Mouse (Mus musculus): ENCODE results near the gene Fam49a. TPM values are rescaled to one million over a fixed set of nuclear protein-coding genes. Genes with fewer than 3 reads are reported as not detected.
"Not testable (repeated sequence)": the region's sequence is repeated elsewhere in the genome, so short reads cannot be mapped to it uniquely, and the experiment has no call there.

Gene Fam49a
- polyA plus RNA-seq, 1 experiment from 2014 or later, result 16.8 TPM

GRCm38 (mm10) chr12:12318140-12318734, 56.3 kb downstream of the Fam49a start:
- Histone ChIP-seq H3K4me2 (replicated peaks) (no peak overlapping the region), H3K27me3 (no peaks in the 10 kb centered on the region), H3K4me3 (no peak overlapping the region), H3K36me3 (no peaks in the 10 kb centered on the region), H3K4me1 (peaks cover 25% of the 10 kb centered on the region), H3K9me3 (no peaks in the 10 kb centered on the region), H3K9ac (replicated peaks) (no peak overlapping the region), H3K27ac (replicated peaks) (no peak overlapping the region)
- no peak for ATAC-seq (ENCODE audit: low FRiP score, low read depth)
- 5% methylated on average over 6 of the region's 6 CpGs for WGBS

- Histone ChIP-seq H3K27me3 (no peaks in the 10 kb centered on the region), H3K36me3 (no peaks in the 10 kb centered on the region)
These were observed 58.8 kb downstream of the Fam49a start for GRCm38 (mm10) chr12:12320693-12321092.

GRCm38 (mm10) chr12:12321111-12321510, 59.2 kb downstream of the Fam49a start:
- no peak for ATAC-seq (ENCODE audit: low FRiP score, low read depth)
- peaks cover 6% of the 10 kb centered on the region; the same call in 1 of the 2 replicates for H3K4me1 ChIP-seq
- WGBS, result 77% methylated on average over 3 of the region's 3 CpGs
- H3K9ac ChIP-seq (replicated peaks), result no peak overlapping the region
- H3K9me3 ChIP-seq, result no peaks in the 10 kb centered on the region
- H3K36me3 ChIP-seq, result no peaks in the 10 kb centered on the region
- H3K4me3 ChIP-seq, result no peak overlapping the region
- H3K4me2 ChIP-seq (replicated peaks), result no peak overlapping the region
- H3K27ac ChIP-seq (replicated peaks), result no peak overlapping the region
- H3K27me3 ChIP-seq, result no peaks in the 10 kb centered on the region

More at GRCm38 (mm10) chr12:12320693-12321092, 58.8 kb downstream of the Fam49a start:
- no peak overlapping the region for H3K4me3 ChIP-seq
- ATAC-seq (ENCODE audit: low FRiP score, low read depth), result no peak
- H3K9ac ChIP-seq (replicated peaks), result no peak overlapping the region
- no peaks in the 10 kb centered on the region for H3K9me3 ChIP-seq
- no peak overlapping the region for H3K4me2 ChIP-seq (replicated peaks)
- 94% methylated on average over 2 of the region's 2 CpGs for WGBS
- no peak overlapping the region for H3K27ac ChIP-seq (replicated peaks)
- peaks cover 6% of the 10 kb centered on the region for H3K4me1 ChIP-seq

- 79% methylated on average over 5 of the region's 5 CpGs for WGBS
- H3K9me3 ChIP-seq, result no peaks in the 10 kb centered on the region
- no peaks in the 10 kb centered on the region for H3K4me1 ChIP-seq
- H3K36me3 ChIP-seq, result no peaks in the 10 kb centered on the region
- no peak overlapping the region for H3K4me3 ChIP-seq
- H3K4me2 ChIP-seq (replicated peaks), result no peak overlapping the region
- H3K27ac ChIP-seq (replicated peaks), result no peak overlapping the region; the same call in 1 of the 2 replicates
- no peak overlapping the region for H3K9ac ChIP-seq (replicated peaks)
- no peaks in the 10 kb centered on the region for H3K27me3 ChIP-seq
- no peak; the same call in 1 of the 2 replicates for ATAC-seq (ENCODE audit: low FRiP score, low read depth)
These were observed 61.1 kb downstream of the Fam49a start for GRCm38 (mm10) chr12:12323084-12323483.

GRCm38 (mm10) chr12:12323616-12324223, 61.8 kb downstream of the Fam49a start:
- peak; percentile 92 for ATAC-seq (ENCODE audit: low FRiP score, low read depth)
- Histone ChIP-seq H3K4me3 (peak overlapping the region; percentile 34), H3K9ac (replicated peaks) (peak overlapping the region; percentile 51; the same call in 1 of the 2 replicates), H3K9me3 (no peaks in the 10 kb centered on the region), H3K27ac (replicated peaks) (peak overlapping the region; percentile 87), H3K4me1 (no peaks in the 10 kb centered on the region), H3K36me3 (no peaks in the 10 kb centered on the region), H3K27me3 (no peaks in the 10 kb centered on the region), H3K4me2 (replicated peaks) (peak overlapping the region; percentile 52)
- 14% methylated on average over 18 of the region's 18 CpGs for WGBS

GRCm38 (mm10) chr12:12324266-12324665, 62.3 kb downstream of the Fam49a start:
- H3K9ac ChIP-seq (replicated peaks), result not testable (repeated sequence)
- peak overlapping the region; percentile 34 for H3K4me3 ChIP-seq

GRCm38 (mm10) chr12:12333526-12334310, 71.8 kb downstream of the Fam49a start:
- Histone ChIP-seq H3K4me1 (no peaks in the 10 kb centered on the region), H3K4me3 (no peak overlapping the region), H3K36me3 (no peaks in the 10 kb centered on the region), H3K9me3 (no peaks in the 10 kb centered on the region), H3K9ac (replicated peaks) (no peak overlapping the region), H3K4me2 (replicated peaks) (no peak overlapping the region), H3K27ac (replicated peaks) (no peak overlapping the region), H3K27me3 (no peaks in the 10 kb centered on the region)
- ATAC-seq (ENCODE audit: low FRiP score, low read depth), result no peak
- whole genome bisulfite sequencing, result 94% methylated on average over 11 of the region's 11 CpGs

More at GRCm38 (mm10) chr12:12324266-12324665, 62.3 kb downstream of the Fam49a start:
- Histone ChIP-seq H3K27ac (replicated peaks) (peak overlapping the region; percentile 87), H3K4me2 (replicated peaks) (peak overlapping the region; percentile 52)
- H3K4me1 ChIP-seq; ATAC-seq (ENCODE audit: low FRiP score, low read depth); H3K9me3 ChIP-seq; H3K36me3 ChIP-seq; H3K27me3 ChIP-seq: not testable (repeated sequence)
- 84% methylated on average over 18 of the region's 22 CpGs for WGBS

GRCm38 (mm10) chr12:12334486-12334885, 72.5 kb downstream of the Fam49a start:
- Histone ChIP-seq H3K4me1 (no peaks in the 10 kb centered on the region), H3K4me2 (replicated peaks) (no peak overlapping the region), H3K9me3 (no peaks in the 10 kb centered on the region), H3K4me3 (no peak overlapping the region), H3K36me3 (no peaks in the 10 kb centered on the region), H3K9ac (replicated peaks) (no peak overlapping the region), H3K27ac (replicated peaks) (no peak overlapping the region), H3K27me3 (no peaks in the 10 kb centered on the region)
- ATAC-seq (ENCODE audit: low FRiP score, low read depth), result no peak
- WGBS, result 91% methylated on average over 5 of the region's 5 CpGs

GRCm38 (mm10) chr12:12335566-12335965, 73.6 kb downstream of the Fam49a start:
- H3K27me3 ChIP-seq, result no peaks in the 10 kb centered on the region
- H3K4me1 ChIP-seq, result no peaks in the 10 kb centered on the region
- H3K4me2 ChIP-seq (replicated peaks), result no peak overlapping the region
- no peaks in the 10 kb centered on the region for H3K9me3 ChIP-seq
- no peak for ATAC-seq (ENCODE audit: low FRiP score, low read depth)
- no peak overlapping the region for H3K4me3 ChIP-seq
- H3K36me3 ChIP-seq, result no peaks in the 10 kb centered on the region
- WGBS, result 88% methylated on average over 7 of the region's 7 CpGs
- no peak overlapping the region for H3K9ac ChIP-seq (replicated peaks)
- no peak overlapping the region for H3K27ac ChIP-seq (replicated peaks)

- no peak for ATAC-seq (ENCODE audit: low FRiP score, low read depth)
- Histone ChIP-seq H3K9me3 (no peaks in the 10 kb centered on the region), H3K27me3 (no peaks in the 10 kb centered on the region), H3K4me2 (replicated peaks) (no peak overlapping the region), H3K4me3 (no peak overlapping the region), H3K9ac (replicated peaks) (no peak overlapping the region), H3K36me3 (no peaks in the 10 kb centered on the region), H3K27ac (replicated peaks) (no peak overlapping the region), H3K4me1 (no peaks in the 10 kb centered on the region)
- 92% methylated on average over 6 of the region's 6 CpGs for WGBS
These were observed 75.4 kb downstream of the Fam49a start for GRCm38 (mm10) chr12:12337378-12337777.

GRCm38 (mm10) chr12:12343320-12343719, 81.4 kb downstream of the Fam49a start:
- Histone ChIP-seq H3K4me2 (replicated peaks) (no peak overlapping the region), H3K27me3 (no peaks in the 10 kb centered on the region), H3K36me3 (no peaks in the 10 kb centered on the region), H3K4me1 (no peaks in the 10 kb centered on the region), H3K27ac (replicated peaks) (no peak overlapping the region), H3K9me3 (no peaks in the 10 kb centered on the region), H3K4me3 (no peak overlapping the region), H3K9ac (replicated peaks) (no peak overlapping the region)
- 92% methylated on average over 2 of the region's 2 CpGs for WGBS
- ATAC-seq (ENCODE audit: low FRiP score, low read depth), result no peak

GRCm38 (mm10) chr12:12348625-12349024, 86.7 kb downstream of the Fam49a start:
- Histone ChIP-seq H3K4me2 (replicated peaks) (no peak overlapping the region), H3K27ac (replicated peaks) (no peak overlapping the region), H3K36me3 (no peaks in the 10 kb centered on the region), H3K4me3 (no peak overlapping the region), H3K9ac (replicated peaks) (no peak overlapping the region), H3K4me1 (no peaks in the 10 kb centered on the region), H3K9me3 (no peaks in the 10 kb centered on the region), H3K27me3 (no peaks in the 10 kb centered on the region)
- ATAC-seq (ENCODE audit: low FRiP score, low read depth), result no peak
- WGBS, result 89% methylated on average over 2 of the region's 2 CpGs

All from midbrain, embryonic 12.5 days (tissue).